Mouse (Mus musculus) cortical plate, adult 2 months (tissue): Measurements from ENCODE around the gene Hist1h3h.

Source experiments
- CTCF ChIP-seq: fragments of 200-500 bp; IDR thresholded peaks from 2 replicates; pipeline ENCODE4 v1.5.1; 2011; ENCODE audit warnings: mild to moderate bottlenecking, control low read depth, low read length; ENCODE audit not compliant: insufficient read depth; ENCODE audit errors: extremely low read depth
- POLR2A ChIP-seq: fragments of 200-500 bp; IDR thresholded peaks from 2 replicates; pipeline ENCODE4 v1.6.1; 2011; ENCODE audit warnings: mild to moderate bottlenecking, low read length, control low read depth; ENCODE audit not compliant: insufficient read depth; ENCODE audit errors: extremely low read depth

DNA sequence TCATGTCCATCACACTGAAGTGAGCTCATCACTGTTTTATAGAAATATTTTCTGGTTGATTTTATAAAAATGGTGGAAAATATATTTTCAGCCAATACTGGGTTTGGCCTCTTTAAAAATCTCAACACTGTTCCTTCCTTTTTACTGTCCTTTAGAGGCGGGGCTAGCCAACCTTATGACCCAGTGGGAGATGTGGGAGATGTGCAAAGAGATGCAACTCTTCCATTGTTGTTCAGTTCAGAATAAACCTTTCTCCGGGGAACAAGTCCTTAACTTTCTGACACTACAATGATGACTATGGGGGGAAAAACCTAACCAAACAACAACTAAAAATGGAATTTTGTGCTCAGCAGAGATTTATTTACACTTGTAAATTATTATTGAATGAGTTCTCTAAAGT is 40.2 kb upstream of the Hist1h3h start, which contains the start of gene Olfr1360:
- TF ChIP-seq POLR2A (no peak), CTCF (no peak)
